Mouse (Mus musculus) heart, postnatal 0 days (tissue): Measurements from ENCODE around the gene Slc39a8.

ENCODE experiments used
- CTCF ChIP-seq: IDR thresholded peaks from 2 replicates; pipeline ENCODE4 v1.5.1; 2016; ENCODE audit warnings: antibody characterized with exemption, control low read depth, low read depth
- EP300 ChIP-seq: IDR thresholded peaks from 2 replicates; pipeline ENCODE4 v1.6.1; 2016; ENCODE audit warnings: antibody characterized with exemption, low read depth

DNA sequence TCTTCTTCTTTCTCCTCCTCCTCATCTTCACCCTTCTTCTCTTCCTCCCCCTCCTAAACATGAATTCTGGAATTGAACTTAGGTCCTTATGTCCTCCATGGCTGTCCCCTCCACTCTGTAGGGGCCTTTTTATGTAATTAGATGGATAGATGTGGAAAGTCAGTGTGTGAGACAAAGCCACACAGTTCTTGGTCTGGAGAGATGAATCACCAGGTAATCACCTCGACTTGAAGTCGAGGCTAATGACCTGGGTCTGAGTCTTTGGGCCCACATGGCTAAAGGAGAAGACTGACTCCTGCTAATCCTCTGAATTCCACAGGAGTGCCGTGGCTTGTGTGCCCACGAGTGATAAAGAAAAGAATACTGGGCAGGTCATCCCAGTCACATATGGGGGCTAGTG lies 7.8 kb downstream of the Slc39a8 start:
- TF ChIP-seq EP300 (no peak), CTCF (no peak)
